Mouse (Mus musculus) layer of hippocampus, adult 2 months (tissue): ENCODE measurements around the gene Rasa3. TPM values are rescaled to one million over a fixed set of nuclear protein-coding genes. Genes with fewer than 3 reads are reported as not detected.
A peak's percentile ranks its signal among the peaks of the same experiment; 100 is the strongest.

Experiments
- DNase-seq, 2 experiments: peaks; one replicate each; pipeline ENCODE4 v3.0.0; 2022; ENCODE audit warnings: low spot score in 2 of 2
- H3K27ac ChIP-seq: fragments of 200-600 bp; 2 replicates; pipeline ENCODE4 v1.8.1; 2022
- H3K4me3 ChIP-seq: fragments of 200-600 bp; 2 replicates; pipeline ENCODE4 v1.8.1; 2022; ENCODE audit warnings: mild to moderate bottlenecking
- CTCF ChIP-seq: fragments of 200-600 bp; conservative IDR thresholded peaks from 2 replicates; pipeline ENCODE4 v1.8.1; 2022; ENCODE audit warnings: antibody characterized with exemption, mild to moderate bottlenecking, moderate library complexity
- total RNA-seq, 2 experiments: library from RNA; stranded (reverse); gene quantifications; 2 replicates each; pipeline ENCODE4 v1.2.3; 2021

The Rasa3 gene
- total RNA-seq, 2 experiments from 2014 or later = 62.8 to 63.4 TPM

GRCm38 (mm10) chr8:13696157-13696556 lies 18.8 kb upstream of the Rasa3 start:
- no peak for TF ChIP-seq CTCF
- H3K27ac ChIP-seq = no peak overlapping the region
- no peak for DNase-seq
- no peak overlapping the region for H3K4me3 ChIP-seq

GRCm38 (mm10) chr8:13695203-13695867 lies 17.9 kb upstream of the Rasa3 start:
- no peak for DNase-seq
- Histone ChIP-seq H3K4me3 (no peak overlapping the region), H3K27ac (no peak overlapping the region)
- no peak for TF ChIP-seq CTCF

GRCm38 (mm10) chr8:13694735-13695134 lies 17.3 kb upstream of the Rasa3 start:
- DNase-seq = no peak
- no peak overlapping the region for H3K27ac ChIP-seq
- H3K4me3 ChIP-seq = no peak overlapping the region
- TF ChIP-seq CTCF = no peak

- no peak overlapping the region for H3K4me3 ChIP-seq
- no peak for DNase-seq
- H3K27ac ChIP-seq = no peak overlapping the region
- no peak for TF ChIP-seq CTCF
Observed at GRCm38 (mm10) chr8:13692302-13693066, 15.1 kb upstream of the Rasa3 start.

- TF ChIP-seq CTCF = no peak
- Histone ChIP-seq H3K4me3 (no peak overlapping the region), H3K27ac (no peak overlapping the region)
- DNase-seq = no peak
Observed at GRCm38 (mm10) chr8:13689331-13689730, 11.9 kb upstream of the Rasa3 start.

- H3K4me3 ChIP-seq = no peak overlapping the region
- H3K27ac ChIP-seq = peak overlapping the region; percentile 40; the same call in 1 of the 2 replicates
- no peak for TF ChIP-seq CTCF
- no peak for DNase-seq
Observed at GRCm38 (mm10) chr8:13688461-13688860, 11.1 kb upstream of the Rasa3 start.

- peak overlapping the region; percentile 40; the same call in 1 of the 2 replicates for H3K27ac ChIP-seq
- TF ChIP-seq CTCF = peak; percentile 60
- no peak overlapping the region for H3K4me3 ChIP-seq
- no peak for DNase-seq
Observed at GRCm38 (mm10) chr8:13687941-13688340, 10.5 kb upstream of the Rasa3 start.

- no peak overlapping the region for H3K27ac ChIP-seq
- H3K4me3 ChIP-seq = no peak overlapping the region
- DNase-seq = no peak
- peak; percentile 51 for TF ChIP-seq CTCF
Observed at GRCm38 (mm10) chr8:13687101-13687717, 9.8 kb upstream of the Rasa3 start.

GRCm38 (mm10) chr8:13686426-13686825 lies 9.0 kb upstream of the Rasa3 start:
- DNase-seq = no peak
- TF ChIP-seq CTCF = no peak
- H3K4me3 ChIP-seq = no peak overlapping the region
- H3K27ac ChIP-seq = no peak overlapping the region

GRCm38 (mm10) chr8:13685674-13686314 lies 8.4 kb upstream of the Rasa3 start:
- no peak for DNase-seq
- no peak overlapping the region for H3K27ac ChIP-seq
- no peak overlapping the region for H3K4me3 ChIP-seq
- TF ChIP-seq CTCF = no peak

GRCm38 (mm10) chr8:13684131-13684530 lies 6.7 kb upstream of the Rasa3 start:
- no peak for DNase-seq
- Histone ChIP-seq H3K27ac (no peak overlapping the region), H3K4me3 (no peak overlapping the region)
- TF ChIP-seq CTCF = no peak

GRCm38 (mm10) chr8:13678182-13678581 lies 779 bp upstream of the Rasa3 start:
- DNase-seq = no peak
- TF ChIP-seq CTCF = no peak
- H3K4me3 ChIP-seq = peak overlapping the region; percentile 90
- no peak overlapping the region for H3K27ac ChIP-seq

- peak; percentile 59 to 70 for DNase-seq
- peak overlapping the region; percentile 89 for H3K27ac ChIP-seq
- no peak for TF ChIP-seq CTCF
- peak overlapping the region; percentile 90 for H3K4me3 ChIP-seq
Observed at GRCm38 (mm10) chr8:13676701-13677412, 546 bp downstream of the Rasa3 start.
